Comparison of ENCODE assay signal across 8 mouse cellular contexts in genomic region chr7:80134454-80135172, GRCm38 (mm10). TPM values are rescaled to one million over a fixed set of nuclear protein-coding genes. Genes with fewer than 3 reads are reported as not detected.
DNase-seq lines count a peak whose midpoint lies in the region; ATAC-seq and TF ChIP-seq lines count a peak whose summit lies in the region.

No protein-coding gene starts in this region.

- no peak for TF ChIP-seq CTCF in layer of hippocampus, adult 2 months (conservative IDR thresholded peaks at IDR 0.05)
- TF ChIP-seq CTCF in lung, embryonic 14.5 days (IDR thresholded peaks at IDR 0.05; ENCODE audit: low read depth) = no peak

- H3K4me1 ChIP-seq in megakaryocyte, embryonic 14.5 days = peaks cover 45% of the 10 kb centered on the region
- H3K4me1 ChIP-seq in embryonic facial prominence, embryonic 15.5 days = peaks cover 24% of the 10 kb centered on the region
- peaks cover 19 to 26% of the 10 kb centered on the region in 2 experiments for H3K4me1 ChIP-seq in heart, embryonic 14.5 days (ENCODE audit: control insufficient read depth in 2 of 2, insufficient read depth in 2 of 2, low read length in 2 of 2)
- peaks cover 7% of the 10 kb centered on the region for H3K4me1 ChIP-seq in lung, embryonic 14.5 days (ENCODE audit: insufficient read depth)

- peak overlapping the region; percentile 79 for H3K27ac ChIP-seq in embryonic facial prominence, embryonic 15.5 days (replicated peaks)
- H3K27ac ChIP-seq in heart, embryonic 14.5 days (replicated peaks in 1 of 2; ENCODE audit: control insufficient read depth in 1 of 2, insufficient read depth in 1 of 2, low read depth in 2 of 2, low read length in 2 of 2) = peak overlapping the region; percentile 81 to 87
- peak overlapping the region; percentile 82 for H3K27ac ChIP-seq in layer of hippocampus, adult 2 months
- H3K27ac ChIP-seq in lung, embryonic 14.5 days (ENCODE audit: low read depth) = peak overlapping the region; percentile 39; the same call in 1 of the 2 replicates

- no peak overlapping the region for H3K4me2 ChIP-seq in embryonic facial prominence, embryonic 15.5 days (replicated peaks)
- H3K4me2 ChIP-seq in heart, embryonic 14.5 days (ENCODE audit: low read length) = no peak overlapping the region; the same call in 1 of the 2 replicates
- no peak overlapping the region for H3K4me2 ChIP-seq in lung, embryonic 14.5 days

- peaks cover 18% of the 10 kb centered on the region for H3K9me3 ChIP-seq in megakaryocyte, embryonic 14.5 days
- H3K9me3 ChIP-seq in embryonic facial prominence, embryonic 15.5 days (replicated peaks) = 0 out of 2 replicates have a peak, but pooled peaks cover 5% of the 10 kb centered on the region
- peaks cover 11% of the 10 kb centered on the region for H3K9me3 ChIP-seq in heart, embryonic 14.5 days (ENCODE audit: control insufficient read depth, low read length)
- H3K9me3 ChIP-seq in lung, embryonic 14.5 days (ENCODE audit: low read depth, low read length) = no peaks in the 10 kb centered on the region; the same call in 1 of the 2 replicates

- ATAC-seq in megakaryocyte, adult 5-6 weeks (ENCODE audit: poor library complexity, severe bottlenecking) = no peak
- ATAC-seq in embryonic facial prominence, embryonic 15.5 days (ENCODE audit: insufficient number of reproducible peaks, low FRiP score, low TSS enrichment, low read depth) = peak; percentile 80
- peak; percentile 58 for ATAC-seq in heart, embryonic 14.5 days (ENCODE audit: insufficient number of reproducible peaks, insufficient read depth, low FRiP score, low read depth)
- ATAC-seq in lung, embryonic 14.5 days (ENCODE audit: insufficient read depth) = peak; percentile 87
- no peak for ATAC-seq in inflammation-experienced regulatory T-cells, adult 6 months

- peaks cover 13% of the 10 kb centered on the region for H3K36me3 ChIP-seq in megakaryocyte, embryonic 14.5 days (replicated peaks; ENCODE audit: low read length)
- H3K36me3 ChIP-seq in embryonic facial prominence, embryonic 15.5 days = no peaks in the 10 kb centered on the region
- H3K36me3 ChIP-seq in heart, embryonic 14.5 days (ENCODE audit: control insufficient read depth, insufficient read depth, low read length) = no peaks in the 10 kb centered on the region
- H3K36me3 ChIP-seq in lung, embryonic 14.5 days (ENCODE audit: insufficient read depth) = no peaks in the 10 kb centered on the region

- peak; percentile 75 for DNase-seq in layer of hippocampus, adult 2 months (ENCODE audit: low spot score in 2 of 2)
- DNase-seq in lung, embryonic 14.5 days = peak; percentile 95
- DNase-seq in skeletal muscle tissue, adult 2 months (ENCODE audit: low read depth, low spot score) = peak; percentile 96

- peak overlapping the region; percentile 74 for H3K4me3 ChIP-seq in megakaryocyte, embryonic 14.5 days (replicated peaks)
- no peak overlapping the region for H3K4me3 ChIP-seq in embryonic facial prominence, embryonic 15.5 days (replicated peaks)
- H3K4me3 ChIP-seq in heart, embryonic 14.5 days (ENCODE audit: control insufficient read depth in 1 of 2, insufficient read depth in 1 of 2, low read depth in 1 of 2, low read length in 2 of 2) = no peak overlapping the region
- no peak overlapping the region for H3K4me3 ChIP-seq in layer of hippocampus, adult 2 months
- H3K4me3 ChIP-seq in lung, embryonic 14.5 days (ENCODE audit: low read depth, low read length) = no peak overlapping the region

- WGBS in embryonic facial prominence, embryonic 15.5 days = 18% methylated on average over 8 of the region's 8 CpGs
- 20% methylated on average over 8 of the region's 8 CpGs for WGBS in heart, embryonic 14.5 days
- 25% methylated on average over 8 of the region's 8 CpGs for WGBS in lung, embryonic 14.5 days

- H3K9ac ChIP-seq in embryonic facial prominence, embryonic 15.5 days = no peak overlapping the region
- peak overlapping the region; percentile 52 for H3K9ac ChIP-seq in heart, embryonic 14.5 days (ENCODE audit: low read length)
- no peak overlapping the region for H3K9ac ChIP-seq in lung, embryonic 14.5 days

- no peaks in the 10 kb centered on the region for H3K27me3 ChIP-seq in megakaryocyte, embryonic 14.5 days (replicated peaks)
- H3K27me3 ChIP-seq in embryonic facial prominence, embryonic 15.5 days = no peaks in the 10 kb centered on the region
- H3K27me3 ChIP-seq in heart, embryonic 14.5 days (ENCODE audit: control insufficient read depth, insufficient read depth, low read length) = no peaks in the 10 kb centered on the region
- no peaks in the 10 kb centered on the region for H3K27me3 ChIP-seq in lung, embryonic 14.5 days (ENCODE audit: insufficient read depth, low read length)

RNA-seq across cellular contexts. Expression of gene Idh2, which starts 19.4 kb away (rescaled TPM):
- 14.1 and 79.2 TPM in 2 replicates for polyA plus RNA-seq in megakaryocyte, embryonic 14.5 days (2012; ENCODE audit: insufficient read depth, low replicate concordance)
- 74.9 and 77.7 TPM in 2 replicates for total RNA-seq in megakaryocyte, adult 5-6 weeks (2015)
- total RNA-seq in megakaryocyte, adult 5-6 weeks (2017) = 85.5 and 90.4 TPM in 2 replicates
- polyA plus RNA-seq in embryonic facial prominence, embryonic 15.5 days (2015; fragmentation: Nextera tagmentation; extraction: Ambion mirVana) = 546 and 574 TPM in 2 replicates
- 2,473 and 2,606 TPM in 2 replicates for polyA plus RNA-seq in heart, embryonic 14.5 days (2014; fragmentation: Nextera tagmentation; extraction: Ambion mirVana)
- total RNA-seq in layer of hippocampus, adult 2 months (2021) = 10 to 100 TPM; 63.8 to 69.8 TPM
- 629 and 635 TPM in 2 replicates for polyA plus RNA-seq in lung, embryonic 14.5 days (2014; fragmentation: Nextera tagmentation; extraction: Ambion mirVana)
- polyA plus RNA-seq in inflammation-experienced regulatory T-cells, adult 6 months (2017; shearing (Covaris generic)) = 10 to 100 TPM; 13.5 to 28.7 (median 20.3) TPM

RNA-seq across cellular contexts. Expression of gene Sema4b, which starts 52.0 kb away (rescaled TPM):
- polyA plus RNA-seq in megakaryocyte, embryonic 14.5 days (2012; ENCODE audit: insufficient read depth, low replicate concordance) = 30.8 and 31.0 TPM in 2 replicates
- 10.1 and 13.7 TPM in 2 replicates for total RNA-seq in megakaryocyte, adult 5-6 weeks (2015)
- total RNA-seq in megakaryocyte, adult 5-6 weeks (2017) = 10.5 and 11.1 TPM in 2 replicates
- 23.0 and 25.2 TPM in 2 replicates for polyA plus RNA-seq in embryonic facial prominence, embryonic 15.5 days (2015; fragmentation: Nextera tagmentation; extraction: Ambion mirVana)
- polyA plus RNA-seq in heart, embryonic 14.5 days (2014; fragmentation: Nextera tagmentation; extraction: Ambion mirVana) = 11.8 and 12.4 TPM in 2 replicates
- total RNA-seq in layer of hippocampus, adult 2 months (2021) = 10 to 100 TPM; 25.7 to 27.5 TPM
- polyA plus RNA-seq in lung, embryonic 14.5 days (2014; fragmentation: Nextera tagmentation; extraction: Ambion mirVana) = 11.9 and 12.8 TPM in 2 replicates
- polyA plus RNA-seq in inflammation-experienced regulatory T-cells, adult 6 months (2017; shearing (Covaris generic)) = 10 to 100 TPM; 17.4 to 22.3 (median 18.0) TPM

Comparison
In these comparisons a context has a peak if more than half of its experiments do, and no peak if none do; other contexts are left out.
1. ATAC-seq: peak in embryonic facial prominence, embryonic 15.5 days (single experiment), heart, embryonic 14.5 days (single experiment) and lung, embryonic 14.5 days (single experiment); none in megakaryocyte, adult 5-6 weeks (single experiment) and inflammation-experienced regulatory T-cells, adult 6 months (single experiment).
2. Peak in every context shown above with its lines, with median percentiles within 50 percentile points of each other: H3K27ac ChIP-seq and DNase-seq.